Mouse (Mus musculus): ENCODE data around the gene Thbs3. TPM values are rescaled to one million over a fixed set of nuclear protein-coding genes. Genes with fewer than 3 reads are reported as not detected.

Gene Thbs3
- total RNA-seq, 1 experiment from 2014 or later = not detected

GRCm38 (mm10) chr3:89218271-89218670 lies 3.3 kb downstream of the Thbs3 start:
- no peak for ATAC-seq (replicated peaks in 1 of 2; ENCODE audit: insufficient read depth in 1 of 2, low FRiP score in 2 of 2, low TSS enrichment in 1 of 2, low read depth in 1 of 2, poor library complexity in 2 of 2, severe bottlenecking in 2 of 2)

DNA sequence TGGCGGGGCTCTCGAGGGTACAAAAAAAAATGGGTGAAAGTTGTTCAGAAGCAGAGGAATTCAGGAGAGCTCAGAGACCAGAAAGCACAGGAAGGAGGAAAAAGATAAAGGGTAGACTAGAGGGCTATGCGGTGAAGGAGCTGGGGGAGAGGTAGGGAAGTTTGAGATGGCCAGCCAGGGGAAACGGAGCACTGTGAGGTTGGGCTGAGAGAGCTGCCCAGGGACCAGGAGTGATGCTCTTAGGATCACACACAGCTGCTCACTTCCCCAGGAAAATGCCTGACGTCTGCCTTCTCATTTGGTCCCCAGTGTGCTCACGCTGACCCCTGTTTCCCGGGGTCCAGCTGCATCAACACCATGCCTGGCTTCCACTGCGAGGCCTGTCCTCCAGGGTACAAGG lies 4.6 kb downstream of the Thbs3 start:
- no peak for ATAC-seq (replicated peaks in 1 of 2; ENCODE audit: insufficient read depth in 1 of 2, low FRiP score in 2 of 2, low TSS enrichment in 1 of 2, low read depth in 1 of 2, poor library complexity in 2 of 2, severe bottlenecking in 2 of 2)

DNA sequence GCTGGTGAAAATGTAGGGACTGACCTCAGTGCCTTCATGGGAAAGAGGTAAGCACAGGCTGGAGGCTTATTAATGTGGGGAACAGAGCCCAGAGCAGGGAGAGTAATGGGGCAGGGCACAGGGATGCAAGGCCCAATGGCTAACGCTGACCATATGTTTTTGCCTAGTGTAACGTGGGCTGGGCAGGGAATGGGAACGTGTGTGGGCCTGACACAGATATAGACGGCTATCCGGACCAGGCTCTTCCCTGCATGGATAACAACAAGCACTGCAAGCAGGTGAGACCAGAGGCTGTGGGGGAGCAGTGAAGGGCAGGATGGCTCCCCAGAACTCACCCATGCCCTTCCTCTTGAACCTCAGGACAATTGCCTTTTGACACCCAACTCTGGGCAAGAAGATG lies 6.2 kb downstream of the Thbs3 start:
- no peak for ATAC-seq (replicated peaks in 1 of 2; ENCODE audit: insufficient read depth in 1 of 2, low FRiP score in 2 of 2, low TSS enrichment in 1 of 2, low read depth in 1 of 2, poor library complexity in 2 of 2, severe bottlenecking in 2 of 2)

GRCm38 (mm10) chr3:89224796-89225195 lies 9.8 kb downstream of the Thbs3 start:
- ATAC-seq (replicated peaks in 1 of 2; ENCODE audit: insufficient read depth in 1 of 2, low FRiP score in 2 of 2, low TSS enrichment in 1 of 2, low read depth in 1 of 2, poor library complexity in 2 of 2, severe bottlenecking in 2 of 2) = no peak

GRCm38 (mm10) chr3:89225321-89225815 lies 10.4 kb downstream of the Thbs3 start:
- no peak for ATAC-seq (replicated peaks in 1 of 2; ENCODE audit: insufficient read depth in 1 of 2, low FRiP score in 2 of 2, low TSS enrichment in 1 of 2, low read depth in 1 of 2, poor library complexity in 2 of 2, severe bottlenecking in 2 of 2)

GRCm38 (mm10) chr3:89225918-89226317 lies 10.9 kb downstream of the Thbs3 start:
- no peak for ATAC-seq (replicated peaks in 1 of 2; ENCODE audit: insufficient read depth in 1 of 2, low FRiP score in 2 of 2, low TSS enrichment in 1 of 2, low read depth in 1 of 2, poor library complexity in 2 of 2, severe bottlenecking in 2 of 2)

GRCm38 (mm10) chr3:89226361-89226760 lies 11.4 kb downstream of the Thbs3 start:
- no peak for ATAC-seq (replicated peaks in 1 of 2; ENCODE audit: insufficient read depth in 1 of 2, low FRiP score in 2 of 2, low TSS enrichment in 1 of 2, low read depth in 1 of 2, poor library complexity in 2 of 2, severe bottlenecking in 2 of 2)

DNA sequence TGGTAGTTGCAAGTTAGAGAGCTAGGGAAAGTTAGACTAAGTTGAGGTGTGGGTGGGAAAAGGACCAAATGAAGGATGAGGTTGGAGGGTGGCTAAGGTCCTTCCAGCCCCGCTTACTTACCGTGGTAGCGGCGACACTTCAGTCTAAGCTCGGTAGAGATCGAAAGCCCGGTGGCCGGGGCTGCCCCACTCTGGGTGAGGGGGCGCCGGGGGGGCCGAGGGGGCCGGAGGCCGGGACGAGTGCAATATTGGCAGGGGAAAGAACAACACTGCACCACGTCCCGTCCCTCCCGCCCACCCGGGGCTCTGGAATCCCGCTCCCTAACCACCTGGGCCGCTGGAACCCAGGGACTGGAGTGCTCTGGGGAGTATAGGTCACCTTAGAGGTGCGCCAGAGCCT lies 11.9 kb downstream of the Thbs3 start, which contains the start of gene Mtx1:
TSS of gene Mtx1 (minus strand) at position 189 of the 400 bp plus-strand sequence.
- ATAC-seq (replicated peaks in 1 of 2; ENCODE audit: insufficient read depth in 1 of 2, low FRiP score in 2 of 2, low TSS enrichment in 1 of 2, low read depth in 1 of 2, poor library complexity in 2 of 2, severe bottlenecking in 2 of 2) = no peak

DNA sequence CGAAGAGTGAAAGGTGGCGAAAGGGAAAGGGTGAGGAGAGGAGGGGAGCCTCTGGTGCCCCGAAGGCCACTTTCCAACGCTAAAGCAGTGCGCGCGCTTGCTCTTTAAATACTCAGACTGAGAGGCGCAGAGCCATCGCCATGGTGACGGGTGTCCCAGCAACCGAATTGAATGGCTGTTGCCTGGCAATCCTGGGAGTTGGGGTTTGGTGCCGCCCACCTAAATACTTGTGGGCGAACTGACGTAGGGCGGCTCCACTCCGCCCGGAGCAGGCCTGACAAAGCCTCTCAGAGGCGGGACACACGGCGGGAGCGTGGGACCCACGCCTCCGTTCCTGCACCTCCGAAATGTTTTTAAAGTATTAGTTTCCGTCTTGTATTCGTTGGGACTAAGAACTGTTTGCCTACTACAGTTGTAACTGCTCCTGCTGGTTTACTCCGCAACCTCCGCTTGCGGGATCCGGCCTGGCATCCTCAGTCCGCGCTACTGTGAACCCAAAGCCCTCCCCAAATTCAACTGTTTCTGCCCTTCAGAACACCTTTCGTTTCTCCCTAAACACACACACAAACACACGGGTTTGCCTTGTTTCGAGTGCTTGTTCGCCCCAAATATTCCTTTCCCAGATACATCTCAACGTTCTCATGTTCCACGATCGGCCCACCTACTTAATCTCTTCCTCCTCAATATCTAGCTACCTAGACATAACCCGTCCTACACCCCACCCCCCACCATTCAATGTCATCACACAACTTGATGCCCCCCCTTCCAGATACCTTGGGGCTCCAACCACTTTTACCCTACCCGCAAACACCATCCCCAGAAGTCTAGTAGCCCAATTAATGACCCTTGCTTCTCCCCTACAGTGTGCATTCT lies 12.6 kb downstream of the Thbs3 start:
- peak; percentile 54 to 64 for ATAC-seq (replicated peaks in 1 of 2; ENCODE audit: insufficient read depth in 1 of 2, low FRiP score in 2 of 2, low TSS enrichment in 1 of 2, low read depth in 1 of 2, poor library complexity in 2 of 2, severe bottlenecking in 2 of 2)

- ATAC-seq (replicated peaks in 1 of 2; ENCODE audit: insufficient read depth in 1 of 2, low FRiP score in 2 of 2, low TSS enrichment in 1 of 2, low read depth in 1 of 2, poor library complexity in 2 of 2, severe bottlenecking in 2 of 2) = peak; percentile 77 to 80
Observed at GRCm38 (mm10) chr3:89228180-89228549, 13.2 kb downstream of the Thbs3 start.

DNA sequence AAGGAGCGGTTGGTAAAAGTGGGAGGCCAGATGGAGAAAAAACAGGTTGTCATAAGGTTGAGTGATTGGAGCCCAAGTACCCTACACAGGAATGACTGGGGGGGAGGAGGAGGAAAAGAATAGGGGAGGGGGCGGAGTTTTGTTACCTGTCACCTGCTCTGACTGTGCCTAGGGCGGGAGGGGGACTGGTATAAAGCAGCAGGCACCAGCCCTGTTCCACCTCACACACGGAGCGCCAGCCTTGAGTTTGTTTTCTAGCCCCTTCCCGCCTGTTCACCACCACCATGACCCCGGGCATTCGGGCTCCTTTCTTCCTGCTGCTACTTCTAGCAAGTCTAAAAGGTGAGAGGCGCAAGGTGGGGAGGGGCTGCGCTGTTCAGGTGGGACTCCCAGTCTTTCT lies 13.9 kb downstream of the Thbs3 start, which contains the start of gene Muc1:
TSS of gene Muc1 (plus strand) at position 222 of the 400 bp plus-strand sequence.
- ATAC-seq (replicated peaks in 1 of 2; ENCODE audit: insufficient read depth in 1 of 2, low FRiP score in 2 of 2, low TSS enrichment in 1 of 2, low read depth in 1 of 2, poor library complexity in 2 of 2, severe bottlenecking in 2 of 2) = no peak

DNA sequence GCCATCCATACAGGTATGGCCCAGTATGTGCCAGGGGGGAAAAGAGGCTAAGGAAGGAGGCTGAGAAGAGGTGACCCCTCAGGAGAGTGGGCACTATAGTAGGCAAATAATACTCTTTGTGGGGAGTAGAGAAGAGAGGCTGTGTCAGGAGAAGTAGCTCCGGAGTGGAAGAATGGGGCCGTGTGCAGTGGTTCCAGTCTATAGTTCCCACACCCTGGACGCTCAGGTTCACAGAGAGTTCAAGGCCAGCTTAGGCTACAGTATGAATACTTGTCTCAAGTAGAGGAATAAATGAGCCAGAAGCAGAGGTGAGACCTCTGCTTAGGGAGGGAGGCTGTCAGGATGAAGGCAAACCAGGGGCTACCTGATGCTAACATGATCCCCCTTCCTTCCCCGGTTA lies 14.3 kb downstream of the Thbs3 start:
- no peak for ATAC-seq (replicated peaks in 1 of 2; ENCODE audit: insufficient read depth in 1 of 2, low FRiP score in 2 of 2, low TSS enrichment in 1 of 2, low read depth in 1 of 2, poor library complexity in 2 of 2, severe bottlenecking in 2 of 2)

- no peak for ATAC-seq (replicated peaks in 1 of 2; ENCODE audit: insufficient read depth in 1 of 2, low FRiP score in 2 of 2, low TSS enrichment in 1 of 2, low read depth in 1 of 2, poor library complexity in 2 of 2, severe bottlenecking in 2 of 2)
Observed at GRCm38 (mm10) chr3:89230561-89230960, 15.6 kb downstream of the Thbs3 start.

- no peak for ATAC-seq (replicated peaks in 1 of 2; ENCODE audit: insufficient read depth in 1 of 2, low FRiP score in 2 of 2, low TSS enrichment in 1 of 2, low read depth in 1 of 2, poor library complexity in 2 of 2, severe bottlenecking in 2 of 2)
Observed at GRCm38 (mm10) chr3:89231345-89231744, 16.4 kb downstream of the Thbs3 start.

DNA sequence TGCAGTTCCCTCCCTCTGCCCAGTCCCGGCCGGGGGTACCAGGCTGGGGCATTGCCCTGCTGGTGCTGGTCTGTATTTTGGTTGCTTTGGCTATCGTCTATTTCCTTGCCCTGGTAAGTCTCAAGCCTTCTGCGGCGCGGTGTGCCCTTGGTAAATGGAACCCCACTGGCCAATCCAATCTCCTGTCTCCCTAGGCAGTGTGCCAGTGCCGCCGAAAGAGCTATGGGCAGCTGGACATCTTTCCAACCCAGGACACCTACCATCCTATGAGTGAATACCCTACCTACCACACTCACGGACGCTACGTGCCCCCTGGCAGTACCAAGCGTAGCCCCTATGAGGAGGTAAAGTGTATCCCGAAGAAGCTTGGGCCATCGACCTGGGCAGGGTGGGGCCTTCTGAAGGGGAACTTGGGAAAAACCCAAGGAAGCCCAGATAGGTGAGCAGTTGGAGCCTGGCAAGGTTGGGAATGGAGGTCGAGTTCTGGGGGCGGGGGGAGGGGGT lies 16.8 kb downstream of the Thbs3 start:
- ATAC-seq (replicated peaks in 1 of 2; ENCODE audit: insufficient read depth in 1 of 2, low FRiP score in 2 of 2, low TSS enrichment in 1 of 2, low read depth in 1 of 2, poor library complexity in 2 of 2, severe bottlenecking in 2 of 2) = no peak

DNA sequence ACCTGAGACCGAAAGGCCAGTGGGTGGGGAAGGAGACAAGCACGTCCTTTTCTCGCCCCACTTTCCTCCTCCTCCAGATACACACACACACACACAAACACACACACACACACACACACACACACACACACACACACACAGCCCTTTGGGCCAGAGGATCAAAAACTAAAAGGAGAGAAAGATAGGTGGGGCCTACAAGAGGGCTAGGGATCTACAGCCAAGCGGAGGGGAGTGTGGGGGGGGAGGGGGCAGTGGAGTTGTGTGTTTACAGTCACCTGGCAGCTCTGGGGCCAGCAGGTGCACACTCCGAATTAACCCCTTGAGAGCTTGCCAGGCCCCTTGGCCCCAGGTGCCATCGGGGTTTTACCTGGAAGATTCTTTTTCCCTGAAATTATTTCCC lies 17.6 kb downstream of the Thbs3 start:
- ATAC-seq (replicated peaks in 1 of 2; ENCODE audit: insufficient read depth in 1 of 2, low FRiP score in 2 of 2, low TSS enrichment in 1 of 2, low read depth in 1 of 2, poor library complexity in 2 of 2, severe bottlenecking in 2 of 2) = no peak

GRCm38 (mm10) chr3:89233562-89234110 lies 18.7 kb downstream of the Thbs3 start:
- peak; percentile 56 to 68 for ATAC-seq (replicated peaks in 1 of 2; ENCODE audit: insufficient read depth in 1 of 2, low FRiP score in 2 of 2, low TSS enrichment in 1 of 2, low read depth in 1 of 2, poor library complexity in 2 of 2, severe bottlenecking in 2 of 2)

DNA sequence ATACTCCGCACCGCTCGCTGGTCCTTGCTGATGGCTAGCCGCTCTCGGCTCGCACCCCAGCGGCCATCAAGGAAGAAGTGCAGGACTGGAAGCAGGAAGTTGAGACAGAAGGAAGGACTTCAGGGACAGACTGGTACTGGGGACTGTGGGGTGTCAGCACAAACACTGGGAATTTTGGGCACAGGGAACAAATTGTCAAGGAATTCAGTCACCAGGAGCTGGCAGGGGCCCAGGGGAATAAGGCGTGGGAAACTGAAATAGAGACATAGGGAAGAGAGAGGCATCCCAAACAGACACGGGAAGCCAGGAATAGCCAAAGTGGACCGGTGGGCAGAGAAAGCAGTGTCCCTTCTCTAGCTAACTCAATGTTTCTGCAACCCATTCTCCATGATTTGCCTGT lies 21.5 kb downstream of the Thbs3 start:
- ATAC-seq (replicated peaks in 1 of 2; ENCODE audit: insufficient read depth in 1 of 2, low FRiP score in 2 of 2, low TSS enrichment in 1 of 2, low read depth in 1 of 2, poor library complexity in 2 of 2, severe bottlenecking in 2 of 2) = no peak

Data from hematopoietic stem cell, adult 5-6 weeks (primary cell).